Mouse (Mus musculus) testis, postnatal 14 days (tissue): Measurements from ENCODE around the gene Ppp1r37.

ENCODE experiments used
- DNase-seq: peaks from one replicate; pipeline ENCODE4 v3.0.0; 2021; ENCODE audit warnings: low spot score

Gene Ppp1r37

GRCm38 (mm10) chr7:19569647-19570046 is 6.8 kb upstream of the Ppp1r37 start:
- DNase-seq, result no peak

- no peak for DNase-seq
Observed at GRCm38 (mm10) chr7:19567426-19567825, 4.5 kb upstream of the Ppp1r37 start.

DNA sequence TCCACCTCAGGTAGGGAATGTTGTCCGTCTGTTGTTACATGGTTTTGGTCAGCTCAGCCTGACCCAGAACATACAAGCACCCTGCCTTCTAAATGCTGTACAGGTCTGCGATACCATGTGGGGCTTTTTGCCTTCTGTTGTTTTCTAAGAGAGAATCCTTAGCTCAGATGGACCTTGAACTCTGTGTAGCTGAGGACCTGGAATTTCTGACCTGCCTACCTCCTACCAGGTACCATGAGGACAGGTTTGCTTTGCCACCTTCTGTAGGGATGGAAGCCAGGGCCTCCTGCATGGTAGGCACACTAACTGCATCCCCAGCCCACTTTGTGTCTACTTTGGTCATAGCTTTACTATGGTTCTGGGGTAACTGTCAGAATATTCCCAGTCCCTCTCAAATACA is 2.9 kb upstream of the Ppp1r37 start:
- no peak for DNase-seq

DNA sequence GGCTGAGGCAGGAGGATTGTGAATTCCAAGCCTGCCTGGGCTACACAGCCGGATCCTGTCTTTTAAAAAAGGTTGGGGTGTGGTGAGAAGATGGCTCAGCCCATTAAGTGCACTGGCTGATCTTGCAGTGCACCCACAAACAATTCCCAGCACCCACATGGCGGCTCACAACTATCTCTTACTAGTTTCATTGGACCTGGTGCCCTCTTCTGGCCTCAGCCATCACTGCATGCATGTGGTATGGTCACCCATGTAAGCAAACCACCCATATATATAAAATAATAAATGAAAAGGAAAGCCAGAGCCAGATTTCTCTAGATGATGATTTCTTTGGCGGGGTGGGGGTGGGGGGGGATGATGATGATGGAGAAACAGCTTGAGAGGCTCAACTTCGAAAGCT is 1.6 kb upstream of the Ppp1r37 start:
- no peak for DNase-seq

DNA sequence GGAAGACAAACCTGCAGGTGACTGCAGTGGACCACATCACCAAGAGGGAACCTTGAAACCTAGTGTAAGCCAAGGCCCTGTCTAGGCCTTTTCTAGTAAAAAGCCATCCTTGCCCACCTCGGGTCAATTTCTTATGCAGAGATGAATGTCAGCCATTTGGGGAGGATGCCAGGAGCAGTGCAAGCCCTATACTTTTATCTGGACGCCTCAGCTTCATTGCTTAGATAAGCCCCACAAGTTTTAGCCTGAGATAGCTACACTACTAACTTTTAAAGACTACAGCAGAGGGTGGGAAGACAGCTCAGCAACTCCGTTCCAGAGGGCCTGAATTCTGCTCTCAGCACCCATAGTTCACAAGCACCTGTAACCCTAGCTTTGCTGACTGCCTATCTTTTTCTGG is 1.0 kb upstream of the Ppp1r37 start:
- no peak for DNase-seq

DNA sequence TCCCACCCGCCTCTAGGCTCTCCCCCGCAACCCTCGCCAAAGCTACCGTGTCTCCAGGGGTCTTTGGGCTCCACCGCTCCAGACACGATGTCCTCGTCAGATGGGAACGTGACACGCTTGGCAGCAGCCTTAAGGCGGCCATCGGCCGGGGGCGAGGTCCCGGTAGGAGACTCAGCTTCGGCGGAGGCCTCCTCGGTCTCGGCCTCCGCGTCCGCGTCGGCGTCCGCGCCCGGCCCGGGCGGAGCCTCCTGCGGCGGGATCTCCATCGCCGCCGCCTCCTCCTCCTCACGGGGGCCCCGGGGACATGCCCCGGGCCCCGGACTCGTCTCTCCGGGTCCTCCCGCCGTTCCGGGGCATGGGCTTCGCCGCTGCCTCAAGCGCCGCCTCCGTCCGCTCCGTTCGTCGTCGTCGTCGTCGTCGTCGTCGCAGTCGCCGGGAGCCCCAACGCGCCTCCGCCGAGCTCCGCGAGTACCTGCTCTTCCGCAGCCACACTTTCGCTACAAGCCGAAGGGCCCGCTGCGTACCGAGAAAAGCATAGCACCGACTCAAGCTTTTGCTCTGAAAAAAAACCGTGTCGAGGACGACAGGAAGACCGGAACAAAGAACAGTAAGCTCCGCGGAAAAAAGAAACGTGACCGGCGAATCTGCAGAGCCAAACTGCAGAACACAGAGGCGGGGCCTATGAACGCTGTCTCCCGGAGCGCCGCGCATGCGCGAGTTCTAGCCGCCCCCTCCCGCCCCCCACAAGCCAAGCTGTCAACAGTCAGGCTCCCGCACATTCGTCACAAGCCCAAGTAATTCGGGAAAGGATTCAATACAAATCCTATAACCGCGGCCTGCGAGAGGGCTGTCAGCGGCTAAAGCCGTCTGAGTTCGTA is 872 bp downstream of the Ppp1r37 start:
- peak; percentile 91 for DNase-seq

DNA sequence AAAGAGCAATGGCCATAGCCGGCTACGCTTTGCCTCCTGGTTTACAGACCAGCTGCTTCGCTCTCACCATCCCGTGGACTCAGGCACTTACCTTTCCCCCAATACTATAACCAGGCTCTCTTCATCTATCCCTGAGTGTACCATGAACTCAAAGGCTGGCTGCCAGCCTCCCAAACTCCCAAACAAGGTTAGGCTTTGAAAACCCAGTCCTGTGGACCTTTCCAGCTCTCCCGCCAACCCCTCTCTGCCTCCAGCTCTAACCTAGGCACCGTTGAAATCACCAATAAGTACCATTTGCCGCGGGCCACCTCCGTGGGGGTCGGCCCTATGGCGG is 1.5 kb downstream of the Ppp1r37 start:
- DNase-seq, result no peak

DNA sequence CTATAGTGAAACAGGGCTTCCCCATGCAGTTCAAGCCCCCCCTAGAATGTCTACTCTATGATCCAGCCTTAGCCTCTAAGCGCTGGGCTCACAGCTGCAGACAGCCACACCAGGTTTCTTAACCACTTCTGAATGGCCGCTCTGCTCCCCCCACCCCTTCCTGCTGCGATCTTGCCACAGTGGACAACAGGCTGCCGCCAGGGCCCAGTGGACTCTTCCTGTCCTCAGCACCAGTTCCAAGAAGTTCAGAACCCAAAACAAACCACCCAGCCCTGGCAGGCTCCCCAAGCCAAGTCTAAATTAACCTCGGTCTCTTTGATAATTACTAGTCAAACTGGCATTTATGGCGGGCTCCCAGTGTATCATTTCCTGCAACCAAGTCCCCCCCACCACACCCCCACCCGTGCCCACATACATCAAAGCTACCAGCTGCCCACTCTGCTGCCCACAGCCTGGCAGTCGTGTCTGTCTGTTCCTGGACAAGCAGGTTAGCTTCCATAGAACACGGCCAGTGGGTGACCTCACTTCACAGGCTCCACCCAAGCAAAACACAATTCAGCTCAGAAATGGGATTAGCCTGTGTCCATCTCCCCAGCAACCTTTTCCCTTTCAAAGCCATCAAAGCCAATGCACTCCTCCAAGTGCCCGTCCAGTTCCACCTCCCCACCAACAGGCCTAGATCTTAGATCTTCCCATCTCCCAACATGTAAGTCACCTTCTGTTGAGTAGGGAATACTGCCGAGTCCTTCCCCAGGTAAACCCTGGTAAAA is 2.2 kb downstream of the Ppp1r37 start:
- DNase-seq, result no peak

DNA sequence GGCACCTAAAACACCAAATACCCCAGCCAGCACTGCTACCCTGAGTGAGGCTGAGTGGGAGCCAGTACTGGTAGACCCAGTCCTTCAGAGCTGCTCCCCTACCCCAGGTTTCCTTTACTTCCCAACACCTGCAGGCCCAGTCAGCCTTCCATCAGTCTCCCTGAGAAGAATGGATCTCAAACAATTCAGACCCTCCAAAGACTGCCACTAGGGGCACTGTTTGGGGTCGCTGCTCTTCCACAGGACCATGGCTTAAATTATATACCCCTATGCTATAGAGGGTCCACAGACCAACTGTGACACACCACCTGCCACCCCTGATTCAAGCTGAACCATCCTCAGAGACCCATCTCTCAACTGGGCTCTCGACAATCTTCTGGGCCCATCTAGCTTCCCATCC is 3.9 kb downstream of the Ppp1r37 start:
- DNase-seq, result no peak

- no peak for DNase-seq
Observed at GRCm38 (mm10) chr7:19557982-19558900, 4.6 kb downstream of the Ppp1r37 start.

GRCm38 (mm10) chr7:19557086-19557485 is 5.8 kb downstream of the Ppp1r37 start:
- no peak for DNase-seq

DNA sequence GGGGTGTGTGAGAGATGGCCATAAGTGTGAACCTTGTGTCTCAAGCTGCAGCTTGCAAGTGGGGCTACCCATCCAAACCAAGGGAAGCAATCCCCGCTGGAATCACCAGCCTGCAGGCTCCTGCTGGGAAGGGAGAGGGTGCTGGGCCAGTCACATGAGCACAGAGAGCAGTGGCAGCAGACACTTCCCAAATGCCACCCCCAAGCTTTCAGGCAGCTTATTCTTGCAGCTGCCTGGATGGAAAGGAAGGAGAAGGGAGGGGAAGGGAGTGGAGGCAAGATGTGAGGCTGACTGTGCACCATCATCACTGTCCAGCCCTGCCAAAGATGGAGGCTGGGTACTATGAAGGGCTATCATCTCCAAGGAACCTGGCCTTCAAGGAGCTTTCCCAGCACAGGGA is 8.7 kb downstream of the Ppp1r37 start:
- no peak for DNase-seq

DNA sequence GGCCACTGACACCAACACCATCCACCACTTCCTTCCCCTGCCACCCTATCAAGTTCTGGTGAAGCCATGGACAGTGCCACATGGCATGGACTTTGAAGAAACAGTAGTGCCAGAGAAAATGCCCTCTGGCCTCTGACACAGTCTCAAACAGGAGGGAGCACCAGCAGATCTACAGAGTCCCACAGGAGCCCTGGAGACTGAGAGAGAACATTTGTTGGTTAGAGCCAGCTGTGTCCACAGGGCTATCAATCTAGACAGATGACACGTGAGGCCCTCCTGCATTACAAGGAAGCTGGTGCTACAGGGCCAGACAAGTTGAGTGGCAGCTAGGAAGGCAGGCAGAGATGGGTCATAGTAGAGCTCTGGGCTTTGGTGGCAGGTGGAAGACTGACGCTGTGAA is 10.4 kb downstream of the Ppp1r37 start:
- DNase-seq, result no peak

DNA sequence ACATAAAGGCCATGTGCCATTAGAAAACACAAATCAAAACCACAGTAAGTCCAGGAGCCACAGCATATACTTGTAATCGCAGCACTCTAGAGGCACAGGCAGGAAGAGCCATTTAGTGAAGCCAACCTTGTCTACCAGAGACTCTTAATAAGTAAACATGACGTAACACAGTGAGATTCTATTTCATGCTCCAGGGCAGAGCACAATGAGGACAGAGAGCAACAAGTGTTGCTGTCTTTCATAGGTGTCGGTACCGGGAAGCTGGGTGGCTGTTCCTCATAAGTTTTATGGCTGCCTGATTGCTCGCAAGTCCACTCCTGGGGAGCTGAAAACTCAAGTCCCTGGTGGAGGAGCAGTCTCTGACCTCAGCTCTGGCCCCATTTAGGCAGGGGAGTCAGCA is 11.2 kb downstream of the Ppp1r37 start:
- no peak for DNase-seq

GRCm38 (mm10) chr7:19549394-19549793 is 13.5 kb downstream of the Ppp1r37 start:
- no peak for DNase-seq

DNA sequence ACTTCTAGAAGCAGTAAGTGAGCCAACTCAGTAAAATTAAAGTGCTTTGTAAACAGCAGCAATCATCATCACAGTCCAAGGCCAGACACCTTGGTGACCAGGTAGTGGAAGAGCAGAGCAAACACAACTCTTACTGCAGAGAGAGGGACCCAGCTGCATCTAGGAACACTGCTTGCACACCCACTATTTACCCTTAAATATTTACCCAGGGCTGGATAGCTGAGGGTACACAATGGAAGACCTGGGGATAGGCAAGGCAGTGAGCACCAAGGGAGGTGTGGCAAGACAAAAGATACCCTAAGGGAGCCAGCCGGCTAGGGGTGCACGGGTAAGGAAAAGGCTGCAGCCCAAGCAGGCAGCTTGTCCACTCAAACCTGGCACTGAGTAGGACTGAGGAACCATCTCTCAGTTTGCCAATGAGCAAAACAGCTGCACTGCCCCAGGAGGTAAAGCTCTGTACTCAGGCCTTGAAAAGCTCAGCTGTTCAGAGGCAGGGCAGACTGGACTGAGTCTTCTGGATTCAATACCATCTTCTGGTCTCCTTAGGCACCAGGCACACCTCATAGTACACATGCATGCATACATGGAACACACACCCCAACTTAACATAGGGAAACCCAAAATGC is 15.4 kb downstream of the Ppp1r37 start:
- no peak for DNase-seq

- no peak for DNase-seq
Observed at GRCm38 (mm10) chr7:19546007-19546406, 16.9 kb downstream of the Ppp1r37 start.

- DNase-seq, result no peak
Observed at GRCm38 (mm10) chr7:19543584-19543983, 19.3 kb downstream of the Ppp1r37 start.

GRCm38 (mm10) chr7:19542155-19542691 is 20.7 kb downstream of the Ppp1r37 start:
- DNase-seq, result no peak

DNA sequence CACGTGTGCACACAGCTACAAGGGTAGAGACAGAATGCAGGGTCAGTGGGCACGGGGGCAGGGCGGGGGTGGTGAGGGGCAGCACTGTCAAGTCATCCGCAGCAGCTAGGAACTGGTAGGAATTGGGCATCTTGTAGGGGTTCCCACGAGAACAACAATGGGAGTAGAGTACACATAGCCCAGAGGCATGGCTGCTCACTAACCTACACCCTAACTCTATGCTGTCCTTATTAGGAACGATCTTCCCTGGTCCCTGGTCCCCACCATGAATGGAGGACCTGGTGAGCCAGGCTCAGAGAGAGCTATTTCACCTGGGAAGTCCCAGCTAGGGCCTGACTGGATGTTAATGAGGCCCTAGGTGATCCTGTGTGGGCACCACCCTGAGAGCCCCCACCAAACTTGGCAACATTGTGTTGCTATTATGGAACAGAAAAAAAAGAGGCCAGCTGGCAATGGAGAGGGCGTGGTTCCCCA is 21.2 kb downstream of the Ppp1r37 start:
- no peak for DNase-seq

GRCm38 (mm10) chr7:19540771-19541566 is 21.9 kb downstream of the Ppp1r37 start:
- DNase-seq, result no peak
